Mouse (Mus musculus) olfactory bulb, adult 2 months (tissue): ENCODE measurements around the gene Mdc1. TPM values are rescaled to one million over a fixed set of nuclear protein-coding genes. Genes with fewer than 3 reads are reported as not detected.

Source experiments
- H3K27ac ChIP-seq: fragments of 200-500 bp; 2 replicates; pipeline ENCODE4 v1.5.1; 2012; ENCODE audit warnings: low read depth, low read length; ENCODE audit not compliant: insufficient read depth
- H3K4me1 ChIP-seq: fragments of 200-500 bp; 2 replicates; pipeline ENCODE4 v1.6.1; 2012; ENCODE audit warnings: low read length; ENCODE audit not compliant: control insufficient read depth, insufficient read depth
- H3K4me3 ChIP-seq: fragments of 200-500 bp; 2 replicates; pipeline ENCODE4 v1.5.1; 2012; ENCODE audit warnings: mild to moderate bottlenecking, low read depth, low read length, moderate library complexity; ENCODE audit not compliant: insufficient read depth
- CTCF ChIP-seq: fragments of 200-500 bp; IDR thresholded peaks from 2 replicates; pipeline ENCODE4 v1.5.1; 2012; ENCODE audit warnings: low read depth, mild to moderate bottlenecking, low read length, moderate library complexity; ENCODE audit not compliant: insufficient read depth
- POLR2A ChIP-seq: fragments of 200-500 bp; IDR thresholded peaks from 2 replicates; pipeline ENCODE4 v1.6.1; 2012; ENCODE audit warnings: mild to moderate bottlenecking, low read depth, low read length, moderate library complexity; ENCODE audit not compliant: insufficient read depth
- WGBS: fragments of 180-500 bp; shearing (Covaris S2); methylation state at CpG from one replicate; pipeline ENCODE4 v1.1.7; 2018; 5-methylcytosine and 5-hydroxymethylcytosine counted together
- polyA plus RNA-seq: library from polyadenylated mRNA; stranded (reverse); fragments of >200 nt; gene quantifications from 2 replicates; pipeline ENCODE4 v1.2.4, GENCODE M21; 2012; ENCODE audit warnings: low replicate concordance; ENCODE audit not compliant: missing spikeins, insufficient read depth, insufficient read length

Gene Mdc1
- polyA plus RNA-seq, 1 experiment: 41.3 TPM

- H3K4me3 ChIP-seq: peak overlapping the region; percentile 53
- WGBS: 21% methylated on average over 7 of the region's 7 CpGs
- peaks cover 51% of the 10 kb centered on the region for H3K4me1 ChIP-seq
- peak overlapping the region; percentile 17; the same call in 1 of the 2 replicates for H3K27ac ChIP-seq
- TF ChIP-seq POLR2A (no peak), CTCF (no peak)
These were observed 28.2 kb downstream of the Mdc1 start for GRCm38 (mm10) chr17:35869346-35870067.

GRCm38 (mm10) chr17:35870151-35870883 is 29.0 kb downstream of the Mdc1 start:
- peaks cover 48% of the 10 kb centered on the region for H3K4me1 ChIP-seq
- peak overlapping the region; percentile 19; the same call in 1 of the 2 replicates for H3K4me3 ChIP-seq
- H3K27ac ChIP-seq: peak overlapping the region; percentile 79; the same call in 1 of the 2 replicates
- WGBS: 53% methylated on average over 9 of the region's 9 CpGs
- no peak for TF ChIP-seq CTCF
- TF ChIP-seq POLR2A: no peak

- no peak overlapping the region for H3K4me3 ChIP-seq
- H3K4me1 ChIP-seq: peaks cover 44% of the 10 kb centered on the region
- no peak for TF ChIP-seq CTCF
- TF ChIP-seq POLR2A: no peak
- WGBS: 56% methylated on average over 8 of the region's 8 CpGs
- H3K27ac ChIP-seq: peak overlapping the region; percentile 79; the same call in 1 of the 2 replicates
These were observed 29.8 kb downstream of the Mdc1 start for GRCm38 (mm10) chr17:35870884-35871696.

- H3K27ac ChIP-seq: no peak overlapping the region
- TF ChIP-seq CTCF (peak; percentile 79), POLR2A (no peak)
- no peak overlapping the region for H3K4me3 ChIP-seq
- 31% methylated on average over 21 of the region's 21 CpGs for WGBS
- peaks cover 19% of the 10 kb centered on the region for H3K4me1 ChIP-seq
These were observed 32.6 kb downstream of the Mdc1 start for GRCm38 (mm10) chr17:35873774-35874519.

GRCm38 (mm10) chr17:35874721-35875120 is 33.4 kb downstream of the Mdc1 start:
- Histone ChIP-seq H3K4me1 (peaks cover 15% of the 10 kb centered on the region), H3K4me3 (no peak overlapping the region), H3K27ac (no peak overlapping the region)
- WGBS: 69% methylated on average over 6 of the region's 6 CpGs
- TF ChIP-seq CTCF (no peak), POLR2A (no peak)

GRCm38 (mm10) chr17:35879245-35880057 is 38.1 kb downstream of the Mdc1 start, which contains the start of gene Dhx16:
Gene Dhx16 (plus strand): TSS chr17:35879819.
- WGBS: 5% methylated on average over 66 of the region's 66 CpGs
- peak within 1 kb of the TSS; percentile 60; the same call in 1 of the 2 replicates for H3K27ac ChIP-seq
- peaks cover 14% of the 10 kb centered on the region for H3K4me1 ChIP-seq
- TF ChIP-seq POLR2A (peak; percentile 80; the same call in 1 of the 2 replicates), CTCF (peak; percentile 49)
- H3K4me3 ChIP-seq: peak within 1 kb of the TSS; percentile 94

GRCm38 (mm10) chr17:35882924-35883323 is 41.6 kb downstream of the Mdc1 start:
- peaks cover 12% of the 10 kb centered on the region for H3K4me1 ChIP-seq
- no peak overlapping the region for H3K4me3 ChIP-seq
- no peak overlapping the region for H3K27ac ChIP-seq
- no peak for TF ChIP-seq POLR2A
- TF ChIP-seq CTCF: no peak
- WGBS: 93% methylated on average over 17 of the region's 17 CpGs
